Mouse (Mus musculus): ENCODE measurements around the gene Dusp14. TPM values are rescaled to one million over a fixed set of nuclear protein-coding genes. Genes with fewer than 3 reads are reported as not detected.

The Dusp14 gene
- polyA plus RNA-seq, 1 experiment from 2014 or later = 22.9 TPM

DNA sequence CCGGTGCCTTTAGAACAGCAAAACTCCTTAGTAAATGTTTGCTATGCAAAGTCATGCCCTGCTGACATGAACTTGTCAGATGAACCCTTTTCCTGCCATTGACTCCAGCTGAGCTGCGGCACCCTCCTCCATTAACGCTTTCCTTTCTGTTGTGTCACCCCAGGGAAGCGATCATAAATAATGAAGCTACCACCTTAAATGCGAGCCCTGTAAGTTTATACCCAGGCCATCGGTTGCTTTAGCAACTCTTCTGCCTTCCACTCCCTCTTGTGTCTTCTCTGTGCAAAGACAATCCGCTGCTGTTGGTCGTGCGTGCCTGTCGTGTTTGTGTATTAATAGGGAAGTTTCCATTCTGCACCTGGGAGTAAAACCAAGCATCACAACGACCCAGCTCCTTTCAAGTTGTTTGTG, 3.0 kb downstream of the Dusp14 start:
- Histone ChIP-seq H3K27ac (no peak overlapping the region), H3K36me3 (no peaks in the 10 kb centered on the region), H3K4me3 (no peak overlapping the region), H3K4me2 (peak overlapping the region; percentile 27; the same call in 1 of the 2 replicates), H3K4me1 (peaks cover 30% of the 10 kb centered on the region), H3K9ac (no peak overlapping the region), H3K27me3 (peaks cover 10% of the 10 kb centered on the region), H3K9me3 (no peaks in the 10 kb centered on the region)
- no peak for ATAC-seq (ENCODE audit: insufficient number of reproducible peaks, low FRiP score, low TSS enrichment, low read depth)
- 9% methylated on average over 11 of the region's 11 CpGs for WGBS

DNA sequence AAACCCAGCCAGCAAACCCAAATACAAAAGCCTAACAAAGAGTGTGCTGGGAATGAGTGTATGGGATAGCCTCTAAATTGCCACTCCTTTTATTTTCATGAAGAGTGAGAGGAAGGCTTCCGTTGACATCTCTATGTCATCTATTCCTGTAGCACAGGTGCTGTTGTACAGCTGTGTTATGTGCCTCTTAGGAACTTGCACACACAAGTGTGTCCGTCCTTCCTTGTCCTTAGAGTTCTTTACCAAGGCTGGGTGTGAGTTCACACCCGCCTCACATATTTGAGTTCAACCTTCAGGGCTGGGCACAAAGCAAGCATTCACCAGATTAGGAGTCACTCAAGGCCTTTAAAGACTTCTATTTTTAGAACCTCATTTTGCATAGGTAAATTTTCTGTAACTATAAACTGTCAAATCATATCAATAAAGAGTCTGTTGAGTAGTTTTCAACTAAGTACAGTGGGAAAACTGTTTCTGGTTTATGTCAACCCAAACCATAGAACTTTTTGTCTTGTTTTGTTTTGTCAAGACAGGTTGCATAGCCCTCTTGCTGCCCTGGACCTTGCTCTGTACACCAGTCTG, 5.3 kb downstream of the Dusp14 start:
- Histone ChIP-seq H3K4me2 (no peak overlapping the region), H3K27ac (no peak overlapping the region), H3K4me3 (no peak overlapping the region), H3K9me3 (no peaks in the 10 kb centered on the region), H3K27me3 (peaks cover 4% of the 10 kb centered on the region), H3K4me1 (peaks cover 26% of the 10 kb centered on the region), H3K36me3 (no peaks in the 10 kb centered on the region), H3K9ac (no peak overlapping the region)
- WGBS = 82% methylated on average over 3 of the region's 3 CpGs
- no peak for ATAC-seq (ENCODE audit: insufficient number of reproducible peaks, low FRiP score, low TSS enrichment, low read depth)

DNA sequence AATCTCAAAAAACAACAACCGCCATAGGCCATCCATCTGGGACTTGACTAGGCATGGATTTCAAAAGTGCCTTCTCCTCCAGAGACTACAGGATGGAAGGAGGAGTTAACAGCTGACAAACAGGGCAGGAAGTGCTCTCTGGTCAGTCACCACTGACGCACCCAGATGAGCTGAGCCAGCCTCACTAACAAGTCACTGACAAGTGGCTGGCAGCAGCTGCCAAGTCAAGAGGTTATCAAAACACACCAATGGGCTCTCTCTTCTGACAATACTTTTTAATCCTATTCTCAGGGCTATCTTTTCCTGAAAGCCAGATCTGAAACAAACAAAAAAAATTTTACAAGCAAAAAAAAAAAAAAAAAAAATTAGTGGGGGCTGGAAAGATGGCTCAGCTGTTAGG, 6.3 kb downstream of the Dusp14 start:
- no peak overlapping the region for H3K9ac ChIP-seq
- WGBS = 41% methylated on average over 2 of the region's 2 CpGs
- H3K27me3 ChIP-seq = 0 out of 2 replicates have a peak, but pooled peaks cover 3% of the 10 kb centered on the region
- H3K4me2 ChIP-seq = no peak overlapping the region
- no peak for ATAC-seq (ENCODE audit: insufficient number of reproducible peaks, low FRiP score, low TSS enrichment, low read depth)
- H3K4me3 ChIP-seq = no peak overlapping the region
- H3K4me1 ChIP-seq = peaks cover 20% of the 10 kb centered on the region
- no peaks in the 10 kb centered on the region for H3K9me3 ChIP-seq
- H3K36me3 ChIP-seq = no peaks in the 10 kb centered on the region
- H3K27ac ChIP-seq = no peak overlapping the region

DNA sequence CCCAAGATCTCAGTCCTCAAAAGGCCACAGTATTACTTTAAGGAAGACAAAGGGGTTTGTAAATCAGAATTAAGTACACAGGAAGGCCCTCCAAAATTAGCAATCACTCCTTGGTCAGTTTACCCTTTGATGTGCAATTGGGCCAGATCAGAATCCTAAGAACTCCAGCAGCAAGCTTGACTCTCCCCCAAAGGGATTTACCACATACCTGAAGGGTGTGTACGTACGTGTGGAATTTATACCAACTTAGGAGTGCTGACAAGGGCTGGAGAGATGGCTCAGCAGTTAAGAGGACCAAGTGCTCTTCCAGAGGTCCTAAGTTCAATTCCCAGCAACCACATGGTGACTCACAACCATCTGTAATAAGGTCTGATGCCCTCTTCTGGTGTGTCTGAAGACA, 7.2 kb downstream of the Dusp14 start:
- 46% methylated on average over 2 of the region's 2 CpGs for WGBS
- ATAC-seq (ENCODE audit: insufficient number of reproducible peaks, low FRiP score, low TSS enrichment, low read depth) = no peak
- Histone ChIP-seq H3K27ac (no peak overlapping the region), H3K9me3 (no peaks in the 10 kb centered on the region), H3K27me3 (0 out of 2 replicates have a peak, but pooled peaks cover 3% of the 10 kb centered on the region), H3K36me3 (no peaks in the 10 kb centered on the region), H3K4me2 (no peak overlapping the region), H3K9ac (no peak overlapping the region), H3K4me1 (peaks cover 11% of the 10 kb centered on the region), H3K4me3 (no peak overlapping the region)

DNA sequence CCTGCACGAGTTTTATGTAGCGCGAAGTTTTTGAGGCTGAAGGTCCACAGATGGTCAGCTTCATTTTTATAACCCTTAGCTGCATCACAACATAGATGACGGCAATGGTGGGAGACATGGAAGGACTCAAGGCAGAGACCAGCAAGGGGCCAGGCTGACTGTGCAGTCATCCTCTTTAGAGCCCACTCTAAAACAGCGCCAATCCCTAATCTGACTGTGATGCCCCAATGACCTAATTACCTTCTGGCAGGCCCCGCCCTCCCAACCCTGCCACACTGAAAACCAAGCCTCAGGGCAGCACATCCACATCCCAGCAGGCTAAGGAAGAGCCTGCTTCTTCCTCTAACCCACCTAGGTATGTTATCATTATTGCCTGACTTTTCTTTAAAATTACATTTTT, 8.4 kb downstream of the Dusp14 start:
- Histone ChIP-seq H3K4me1 (no peaks in the 10 kb centered on the region), H3K9me3 (no peaks in the 10 kb centered on the region), H3K27me3 (no peaks in the 10 kb centered on the region), H3K4me3 (no peak overlapping the region), H3K9ac (no peak overlapping the region), H3K4me2 (no peak overlapping the region), H3K36me3 (no peaks in the 10 kb centered on the region), H3K27ac (no peak overlapping the region)
- no peak for ATAC-seq (ENCODE audit: insufficient number of reproducible peaks, low FRiP score, low TSS enrichment, low read depth)
- WGBS = 77% methylated on average over 6 of the region's 6 CpGs

DNA sequence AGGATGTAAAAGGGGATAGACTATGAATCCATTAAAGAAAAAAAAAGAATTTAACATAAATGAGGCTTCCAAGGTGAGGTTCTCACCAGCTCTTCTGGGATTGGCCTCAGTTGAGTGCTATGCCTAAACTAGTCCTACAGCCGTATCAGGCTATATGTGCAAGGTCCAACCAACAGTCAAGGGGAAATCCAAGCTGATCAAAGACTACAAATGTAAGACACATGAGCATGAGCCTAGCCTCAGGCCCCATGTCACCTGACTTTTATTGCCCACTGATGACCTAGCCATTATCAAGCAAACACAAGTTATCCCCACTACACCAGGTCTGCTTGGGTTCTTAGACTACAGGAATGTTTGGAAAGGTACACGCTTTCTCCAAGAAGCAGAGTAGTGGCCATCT, 9.3 kb downstream of the Dusp14 start:
- WGBS = 83% methylated on average over 2 of the region's 2 CpGs
- no peaks in the 10 kb centered on the region for H3K27me3 ChIP-seq
- H3K4me3 ChIP-seq = no peak overlapping the region
- no peaks in the 10 kb centered on the region for H3K36me3 ChIP-seq
- no peak overlapping the region for H3K4me2 ChIP-seq
- no peak overlapping the region for H3K27ac ChIP-seq
- H3K9me3 ChIP-seq = no peaks in the 10 kb centered on the region
- ATAC-seq (ENCODE audit: insufficient number of reproducible peaks, low FRiP score, low TSS enrichment, low read depth) = no peak
- H3K4me1 ChIP-seq = no peaks in the 10 kb centered on the region
- no peak overlapping the region for H3K9ac ChIP-seq

DNA sequence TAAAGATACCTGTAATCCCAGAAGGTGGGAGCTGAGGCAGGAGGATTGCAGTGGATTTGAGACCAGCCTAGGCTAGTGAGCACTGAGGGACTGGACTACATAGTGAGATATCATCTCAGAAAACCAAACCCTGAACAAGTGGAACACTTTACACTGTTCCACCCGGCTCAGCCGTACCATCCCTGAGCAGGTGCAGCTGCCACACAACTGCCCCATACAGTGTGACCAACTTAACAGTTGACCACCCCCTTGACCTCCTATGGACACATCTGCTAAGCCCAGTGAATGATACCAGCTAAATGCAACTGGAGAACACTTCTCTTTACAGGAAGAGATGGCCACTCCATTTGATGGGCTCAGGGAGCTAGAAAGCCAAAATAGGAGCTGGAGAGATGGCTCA, 11.6 kb downstream of the Dusp14 start:
- Histone ChIP-seq H3K36me3 (no peaks in the 10 kb centered on the region), H3K4me1 (peaks cover 6% of the 10 kb centered on the region; the same call in 1 of the 2 replicates), H3K27ac (no peak overlapping the region), H3K27me3 (no peaks in the 10 kb centered on the region), H3K4me3 (no peak overlapping the region), H3K4me2 (no peak overlapping the region), H3K9ac (no peak overlapping the region), H3K9me3 (no peaks in the 10 kb centered on the region)
- WGBS = 91% methylated on average over 2 of the region's 2 CpGs
- no peak for ATAC-seq (ENCODE audit: insufficient number of reproducible peaks, low FRiP score, low TSS enrichment, low read depth)

DNA sequence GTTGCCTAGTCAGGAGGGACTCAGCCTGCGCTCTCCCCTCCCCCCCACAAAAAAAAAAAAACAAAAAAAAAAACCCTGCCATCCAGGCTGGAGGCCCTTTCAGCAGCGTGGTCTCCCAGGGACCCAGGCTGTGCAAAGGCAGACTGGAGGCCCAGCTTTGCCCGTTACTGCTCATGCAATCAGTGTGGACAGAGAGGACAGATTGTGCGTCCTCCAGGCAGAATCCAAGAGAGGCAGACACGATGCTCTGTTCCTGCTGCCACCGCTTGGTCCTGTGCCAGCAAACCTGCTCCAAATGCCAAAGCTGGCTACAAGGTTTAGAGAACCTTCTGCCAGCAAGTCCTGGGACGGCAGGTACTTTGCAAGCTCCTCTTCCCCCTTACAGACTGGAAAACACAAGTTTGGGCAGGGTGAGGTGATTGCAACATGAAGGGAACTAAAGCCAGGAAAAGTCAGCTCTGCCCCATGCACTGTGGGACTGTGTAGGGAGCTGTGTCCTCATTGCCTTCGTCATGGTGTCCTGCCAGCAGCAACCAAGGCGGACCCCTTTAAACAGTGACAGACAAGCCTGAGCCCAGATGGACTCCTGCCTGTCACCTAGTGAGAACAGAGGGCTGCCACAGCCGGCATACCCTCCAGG, 15.4 kb downstream of the Dusp14 start:
- H3K4me1 ChIP-seq = peaks cover 9% of the 10 kb centered on the region; the same call in 1 of the 2 replicates
- H3K9me3 ChIP-seq = no peaks in the 10 kb centered on the region
- H3K27ac ChIP-seq = peak overlapping the region; percentile 33; the same call in 1 of the 2 replicates
- no peak for ATAC-seq (ENCODE audit: insufficient number of reproducible peaks, low FRiP score, low TSS enrichment, low read depth)
- no peak overlapping the region for H3K4me3 ChIP-seq
- WGBS = 63% methylated on average over 10 of the region's 10 CpGs
- H3K4me2 ChIP-seq = no peak overlapping the region
- H3K27me3 ChIP-seq = no peaks in the 10 kb centered on the region
- no peak overlapping the region for H3K9ac ChIP-seq
- 0 out of 2 replicates have a peak, but pooled peaks cover 2% of the 10 kb centered on the region for H3K36me3 ChIP-seq

DNA sequence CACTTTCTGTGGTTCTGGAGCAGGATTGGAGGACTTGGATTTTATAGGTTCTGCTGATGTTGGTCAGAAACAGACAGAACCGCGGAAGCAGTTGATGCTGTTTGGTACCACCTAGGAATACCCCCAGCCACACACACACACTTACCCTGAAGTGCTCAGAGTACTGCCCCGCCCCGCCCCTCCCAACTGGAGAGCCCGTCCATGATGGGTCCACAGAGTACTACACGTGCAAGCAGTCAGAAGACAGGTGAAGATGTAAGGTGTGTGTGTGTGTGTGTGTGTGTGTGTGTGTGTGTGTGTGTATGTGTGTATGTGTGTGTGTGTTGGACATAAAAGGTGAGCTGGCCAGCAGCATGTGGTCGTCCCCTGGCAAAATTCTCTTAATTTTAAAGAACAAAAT, 16.0 kb downstream of the Dusp14 start:
- WGBS = 80% methylated on average over 7 of the region's 7 CpGs
- Histone ChIP-seq H3K9me3 (no peaks in the 10 kb centered on the region), H3K27me3 (no peaks in the 10 kb centered on the region), H3K9ac (no peak overlapping the region), H3K4me1 (peaks cover 9% of the 10 kb centered on the region; the same call in 1 of the 2 replicates), H3K36me3 (0 out of 2 replicates have a peak, but pooled peaks cover 2% of the 10 kb centered on the region), H3K4me3 (no peak overlapping the region), H3K4me2 (no peak overlapping the region), H3K27ac (no peak overlapping the region)
- ATAC-seq (ENCODE audit: insufficient number of reproducible peaks, low FRiP score, low TSS enrichment, low read depth) = no peak

DNA sequence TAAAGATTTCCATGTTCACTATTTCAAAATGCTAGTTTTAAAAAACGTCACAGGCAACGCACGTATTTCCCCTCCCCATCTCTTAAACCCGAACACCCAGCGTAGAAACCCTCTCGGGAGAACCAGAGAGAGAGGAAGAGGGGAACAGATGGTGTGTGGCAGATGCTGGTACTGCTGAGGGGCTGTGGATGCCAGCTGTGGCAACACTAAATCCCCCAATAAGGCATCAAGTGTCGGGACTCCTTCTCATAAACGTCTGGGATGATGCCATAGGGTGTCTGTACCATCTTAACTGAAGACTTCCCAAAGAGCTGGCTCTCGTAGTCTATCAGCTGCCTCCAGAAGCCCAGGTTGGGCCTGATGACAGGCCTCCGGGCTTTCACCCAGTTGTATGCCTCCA, 20.6 kb downstream of the Dusp14 start:
- no peak overlapping the region for H3K4me3 ChIP-seq
- 44% methylated on average over 10 of the region's 10 CpGs for WGBS
- no peaks in the 10 kb centered on the region for H3K9me3 ChIP-seq
- H3K36me3 ChIP-seq = 0 out of 2 replicates have a peak, but pooled peaks cover 2% of the 10 kb centered on the region
- no peak overlapping the region for H3K9ac ChIP-seq
- H3K4me1 ChIP-seq = peaks cover 16% of the 10 kb centered on the region; the same call in 1 of the 2 replicates
- H3K27me3 ChIP-seq = no peaks in the 10 kb centered on the region
- no peak overlapping the region for H3K27ac ChIP-seq
- H3K4me2 ChIP-seq = no peak overlapping the region
- no peak for ATAC-seq (ENCODE audit: insufficient number of reproducible peaks, low FRiP score, low TSS enrichment, low read depth)

DNA sequence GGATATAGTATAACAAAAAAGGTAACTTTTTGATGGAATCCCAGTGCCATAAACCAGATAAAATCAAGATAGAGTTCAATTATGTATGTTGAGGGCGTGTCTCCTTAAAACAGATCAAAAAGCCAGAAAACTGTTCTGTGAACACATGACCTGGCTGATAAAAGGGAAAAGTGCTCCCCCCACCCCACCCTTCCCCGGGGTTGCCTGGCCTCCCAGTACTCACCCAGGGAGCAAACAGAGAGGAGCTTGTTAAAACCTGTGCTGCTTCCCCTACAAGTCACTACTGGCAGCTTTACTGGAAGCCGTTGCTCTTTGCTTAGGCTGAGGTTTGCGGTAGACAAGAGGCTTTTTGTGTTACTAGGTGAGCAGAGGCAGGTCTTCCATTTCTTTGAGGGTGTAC, 21.8 kb downstream of the Dusp14 start:
- peak; percentile 48; the same call in 1 of the 2 replicates for ATAC-seq (ENCODE audit: insufficient number of reproducible peaks, low FRiP score, low TSS enrichment, low read depth)
- Histone ChIP-seq H3K27ac (peak overlapping the region; percentile 48; the same call in 1 of the 2 replicates), H3K36me3 (0 out of 2 replicates have a peak, but pooled peaks cover 2% of the 10 kb centered on the region), H3K27me3 (no peaks in the 10 kb centered on the region), H3K4me1 (peaks cover 21% of the 10 kb centered on the region), H3K4me3 (no peak overlapping the region), H3K4me2 (no peak overlapping the region), H3K9ac (no peak overlapping the region), H3K9me3 (no peaks in the 10 kb centered on the region)
- WGBS = 36% methylated on average over 4 of the region's 4 CpGs

DNA sequence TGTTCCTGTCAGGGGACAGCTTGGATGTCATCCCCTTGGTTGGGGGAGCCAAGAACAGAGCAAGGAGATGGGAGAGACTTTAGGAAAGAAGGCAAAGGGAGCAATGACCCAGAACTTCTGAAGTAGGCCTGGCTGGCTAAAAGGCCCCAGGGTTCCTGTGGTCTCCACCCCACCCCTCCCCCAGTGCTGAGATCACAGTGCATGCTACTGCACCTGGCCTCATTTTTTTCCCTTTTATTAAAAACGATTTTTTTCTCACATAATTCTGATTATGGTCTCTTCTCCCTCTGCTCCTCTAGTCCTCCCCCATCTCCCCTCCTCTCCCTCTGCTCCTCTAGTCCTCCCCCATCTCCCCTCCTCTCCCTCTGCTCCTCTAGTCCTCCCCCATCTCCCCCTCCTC, 24.1 kb downstream of the Dusp14 start:
- peaks cover 21% of the 10 kb centered on the region for H3K4me1 ChIP-seq
- H3K27ac ChIP-seq = no peak overlapping the region
- no peaks in the 10 kb centered on the region for H3K9me3 ChIP-seq
- H3K27me3 ChIP-seq = no peaks in the 10 kb centered on the region
- H3K36me3 ChIP-seq = peaks cover 8% of the 10 kb centered on the region; the same call in 1 of the 2 replicates
- H3K4me3 ChIP-seq = no peak overlapping the region
- H3K9ac ChIP-seq = no peak overlapping the region
- ATAC-seq (ENCODE audit: insufficient number of reproducible peaks, low FRiP score, low TSS enrichment, low read depth) = no peak
- H3K4me2 ChIP-seq = no peak overlapping the region
- WGBS = 19% methylated on average over 1 of the region's 1 CpGs

Measured in limb, embryonic 15.5 days (tissue).